Mouse (Mus musculus): ENCODE measurements around the gene Itm2a. TPM values are rescaled to one million over a fixed set of nuclear protein-coding genes. Genes with fewer than 3 reads are reported as not detected.

Gene Itm2a
- polyA plus RNA-seq (2015; fragmentation: Nextera tagmentation; extraction: Ambion mirVana): 451 and 480 TPM in 2 replicates

GRCm38 (mm10) chrX:107402915-107403912 is at the start of gene Itm2a:
Gene Itm2a (minus strand): TSS chrX:107403376.
- H3K27me3 ChIP-seq (replicated peaks; ENCODE audit: control insufficient read depth, insufficient read depth, low read length): no peaks in the 10 kb centered on the region
- H3K4me1 ChIP-seq (ENCODE audit: control insufficient read depth, insufficient read depth, low read length): no peaks in the 10 kb centered on the region
- H3K36me3 ChIP-seq (ENCODE audit: control insufficient read depth, insufficient read depth, low read length): no peaks in the 10 kb centered on the region
- peak; percentile 96 for ATAC-seq
- peak within 1 kb of the TSS; percentile 56 for H3K27ac ChIP-seq (ENCODE audit: low read length)
- H3K4me2 ChIP-seq (ENCODE audit: low read depth, low read length): peak within 1 kb of the TSS; percentile 62
- WGBS: 11% methylated on average over 30 of the region's 30 CpGs
- H3K9me3 ChIP-seq (ENCODE audit: control insufficient read depth, low read length): no peaks in the 10 kb centered on the region
- peak within 1 kb of the TSS; percentile 65 for H3K9ac ChIP-seq (ENCODE audit: low read depth, low read length)
- H3K4me3 ChIP-seq (ENCODE audit: low read length): peak within 1 kb of the TSS; percentile 59

- Histone ChIP-seq H3K27ac (ENCODE audit: low read length) (no peak overlapping the region), H3K4me1 (ENCODE audit: control insufficient read depth, insufficient read depth, low read length) (no peaks in the 10 kb centered on the region), H3K27me3 (replicated peaks; ENCODE audit: control insufficient read depth, insufficient read depth, low read length) (no peaks in the 10 kb centered on the region), H3K4me3 (ENCODE audit: low read length) (no peak overlapping the region), H3K4me2 (ENCODE audit: low read depth, low read length) (no peak overlapping the region), H3K9me3 (ENCODE audit: control insufficient read depth, low read length) (no peaks in the 10 kb centered on the region), H3K9ac (ENCODE audit: low read depth, low read length) (no peak overlapping the region), H3K36me3 (ENCODE audit: control insufficient read depth, insufficient read depth, low read length) (no peaks in the 10 kb centered on the region)
- ATAC-seq: no peak
- WGBS: 4% methylated on average over 2 of the region's 2 CpGs
These were observed 32.7 kb upstream of the Itm2a start for GRCm38 (mm10) chrX:107435887-107436286.

GRCm38 (mm10) chrX:107421304-107421703 is 18.1 kb upstream of the Itm2a start:
- ATAC-seq: no peak
- 87% methylated on average over 2 of the region's 2 CpGs for WGBS

GRCm38 (mm10) chrX:107417345-107417744 is 14.2 kb upstream of the Itm2a start:
- Histone ChIP-seq H3K4me1 (ENCODE audit: control insufficient read depth, insufficient read depth, low read length) (no peaks in the 10 kb centered on the region), H3K27me3 (replicated peaks; ENCODE audit: control insufficient read depth, insufficient read depth, low read length) (no peaks in the 10 kb centered on the region), H3K9me3 (ENCODE audit: control insufficient read depth, low read length) (no peaks in the 10 kb centered on the region), H3K4me2 (ENCODE audit: low read depth, low read length) (no peak overlapping the region), H3K4me3 (ENCODE audit: low read length) (no peak overlapping the region), H3K9ac (ENCODE audit: low read depth, low read length) (no peak overlapping the region), H3K36me3 (ENCODE audit: control insufficient read depth, insufficient read depth, low read length) (no peaks in the 10 kb centered on the region), H3K27ac (ENCODE audit: low read length) (no peak overlapping the region)
- no peak for ATAC-seq
- 62% methylated on average over 3 of the region's 3 CpGs for WGBS

More at GRCm38 (mm10) chrX:107421304-107421703, 18.1 kb upstream of the Itm2a start:
- H3K27me3 ChIP-seq (replicated peaks; ENCODE audit: control insufficient read depth, insufficient read depth, low read length): no peaks in the 10 kb centered on the region
- H3K9ac ChIP-seq (ENCODE audit: low read depth, low read length): no peak overlapping the region
- no peaks in the 10 kb centered on the region for H3K36me3 ChIP-seq (ENCODE audit: control insufficient read depth, insufficient read depth, low read length)
- H3K4me3 ChIP-seq (ENCODE audit: low read length): no peak overlapping the region
- H3K4me1 ChIP-seq (ENCODE audit: control insufficient read depth, insufficient read depth, low read length): no peaks in the 10 kb centered on the region
- no peaks in the 10 kb centered on the region for H3K9me3 ChIP-seq (ENCODE audit: control insufficient read depth, low read length)
- H3K27ac ChIP-seq (ENCODE audit: low read length): no peak overlapping the region
- no peak overlapping the region for H3K4me2 ChIP-seq (ENCODE audit: low read depth, low read length)

- ATAC-seq: no peak
- no peak overlapping the region for H3K4me3 ChIP-seq (ENCODE audit: low read length)
- no peak overlapping the region for H3K4me2 ChIP-seq (ENCODE audit: low read depth, low read length)
- H3K27me3 ChIP-seq (replicated peaks; ENCODE audit: control insufficient read depth, insufficient read depth, low read length): no peaks in the 10 kb centered on the region
- no peaks in the 10 kb centered on the region for H3K9me3 ChIP-seq (ENCODE audit: control insufficient read depth, low read length)
- H3K27ac ChIP-seq (ENCODE audit: low read length): no peak overlapping the region
- no peak overlapping the region for H3K9ac ChIP-seq (ENCODE audit: low read depth, low read length)
- no peaks in the 10 kb centered on the region for H3K36me3 ChIP-seq (ENCODE audit: control insufficient read depth, insufficient read depth, low read length)
- H3K4me1 ChIP-seq (ENCODE audit: control insufficient read depth, insufficient read depth, low read length): no peaks in the 10 kb centered on the region
- WGBS: 68% methylated on average over 1 of the region's 1 CpGs
These were observed 12.8 kb upstream of the Itm2a start for GRCm38 (mm10) chrX:107415999-107416398.

GRCm38 (mm10) chrX:107402481-107402880 is 695 bp downstream of the Itm2a start:
- WGBS: 27% methylated on average over 18 of the region's 18 CpGs
- H3K27ac ChIP-seq (ENCODE audit: low read length): peak overlapping the region; percentile 56; the same call in 1 of the 2 replicates

GRCm38 (mm10) chrX:107399087-107399486 is 4.1 kb downstream of the Itm2a start:
- no peaks in the 10 kb centered on the region for H3K36me3 ChIP-seq (ENCODE audit: control insufficient read depth, insufficient read depth, low read length)
- H3K9me3 ChIP-seq (ENCODE audit: control insufficient read depth, low read length): no peaks in the 10 kb centered on the region
- WGBS: 87% methylated on average over 8 of the region's 8 CpGs
- no peak for ATAC-seq
- no peak overlapping the region for H3K9ac ChIP-seq (ENCODE audit: low read depth, low read length)
- no peak overlapping the region for H3K4me2 ChIP-seq (ENCODE audit: low read depth, low read length)
- H3K27ac ChIP-seq (ENCODE audit: low read length): no peak overlapping the region
- H3K27me3 ChIP-seq (replicated peaks; ENCODE audit: control insufficient read depth, insufficient read depth, low read length): no peaks in the 10 kb centered on the region
- no peaks in the 10 kb centered on the region for H3K4me1 ChIP-seq (ENCODE audit: control insufficient read depth, insufficient read depth, low read length)
- H3K4me3 ChIP-seq (ENCODE audit: low read length): no peak overlapping the region

More at GRCm38 (mm10) chrX:107402481-107402880, 695 bp downstream of the Itm2a start:
- Histone ChIP-seq H3K9me3 (ENCODE audit: control insufficient read depth, low read length) (no peaks in the 10 kb centered on the region), H3K4me1 (ENCODE audit: control insufficient read depth, insufficient read depth, low read length) (no peaks in the 10 kb centered on the region), H3K4me3 (ENCODE audit: low read length) (peak overlapping the region; percentile 59), H3K36me3 (ENCODE audit: control insufficient read depth, insufficient read depth, low read length) (no peaks in the 10 kb centered on the region), H3K27me3 (replicated peaks; ENCODE audit: control insufficient read depth, insufficient read depth, low read length) (no peaks in the 10 kb centered on the region), H3K4me2 (ENCODE audit: low read depth, low read length) (peak overlapping the region; percentile 62), H3K9ac (ENCODE audit: low read depth, low read length) (peak overlapping the region; percentile 65)
- peak; percentile 18; the same call in 1 of the 2 replicates for ATAC-seq

- no peaks in the 10 kb centered on the region for H3K36me3 ChIP-seq (ENCODE audit: control insufficient read depth, insufficient read depth, low read length)
- no peak overlapping the region for H3K4me2 ChIP-seq (ENCODE audit: low read depth, low read length)
- no peak for ATAC-seq
- H3K9me3 ChIP-seq (ENCODE audit: control insufficient read depth, low read length): no peaks in the 10 kb centered on the region
- no peaks in the 10 kb centered on the region for H3K4me1 ChIP-seq (ENCODE audit: control insufficient read depth, insufficient read depth, low read length)
- no peaks in the 10 kb centered on the region for H3K27me3 ChIP-seq (replicated peaks; ENCODE audit: control insufficient read depth, insufficient read depth, low read length)
- no peak overlapping the region for H3K27ac ChIP-seq (ENCODE audit: low read length)
- no peak overlapping the region for H3K9ac ChIP-seq (ENCODE audit: low read depth, low read length)
- 37% methylated on average over 3 of the region's 3 CpGs for whole genome bisulfite sequencing
- H3K4me3 ChIP-seq (ENCODE audit: low read length): no peak overlapping the region
These were observed 9.9 kb downstream of the Itm2a start for GRCm38 (mm10) chrX:107393256-107393655.

GRCm38 (mm10) chrX:107375329-107375728 is 27.8 kb downstream of the Itm2a start:
- no peak overlapping the region for H3K27ac ChIP-seq (ENCODE audit: low read length)
- 37% methylated on average over 1 of the region's 1 CpGs for WGBS
- ATAC-seq: no peak

More at GRCm38 (mm10) chrX:107375329-107375728, 27.8 kb downstream of the Itm2a start:
- Histone ChIP-seq H3K4me1 (ENCODE audit: control insufficient read depth, insufficient read depth, low read length) (no peaks in the 10 kb centered on the region), H3K4me3 (ENCODE audit: low read length) (no peak overlapping the region), H3K9ac (ENCODE audit: low read depth, low read length) (no peak overlapping the region), H3K36me3 (ENCODE audit: control insufficient read depth, insufficient read depth, low read length) (no peaks in the 10 kb centered on the region), H3K4me2 (ENCODE audit: low read depth, low read length) (no peak overlapping the region), H3K9me3 (ENCODE audit: control insufficient read depth, low read length) (no peaks in the 10 kb centered on the region), H3K27me3 (replicated peaks; ENCODE audit: control insufficient read depth, insufficient read depth, low read length) (no peaks in the 10 kb centered on the region)

Data from intestine, embryonic 16.5 days (tissue).